Mouse (Mus musculus): ENCODE measurements around the gene Triobp.

The Triobp gene

GRCm38 (mm10) chr15:78947657-78948056 lies at the start of gene Triobp:
Gene Triobp, plus strand, starts transcription at chr15:78947724.
- DNase-seq (ENCODE audit: low read depth, low spot score) = peak; percentile 82

GRCm38 (mm10) chr15:78898507-78899001 lies 49.0 kb upstream of the Triobp start:
- DNase-seq (ENCODE audit: low read depth, low spot score) = no peak

GRCm38 (mm10) chr15:78899409-78899739 lies 48.1 kb upstream of the Triobp start, which contains the start of gene Gm49510:
Gene Gm49510, plus strand, starts transcription at chr15:78899667.
- DNase-seq (ENCODE audit: low read depth, low spot score) = no peak

- peak; percentile 74 for DNase-seq (ENCODE audit: low read depth, low spot score)
Measured at GRCm38 (mm10) chr15:78899740-78900584, 47.6 kb upstream of the Triobp start, which contains the start of gene Sh3bp1. Gene Sh3bp1, plus strand, starts transcription at chr15:78899768.

GRCm38 (mm10) chr15:78900585-78901421 lies 46.7 kb upstream of the Triobp start:
- no peak for DNase-seq (ENCODE audit: low read depth, low spot score)

- DNase-seq (ENCODE audit: low read depth, low spot score) = peak; percentile 50
Measured at GRCm38 (mm10) chr15:78901422-78901789, 46.1 kb upstream of the Triobp start.

GRCm38 (mm10) chr15:78903243-78903642 lies 44.3 kb upstream of the Triobp start:
- DNase-seq (ENCODE audit: low read depth, low spot score) = peak; percentile 84

GRCm38 (mm10) chr15:78908399-78908798 lies 39.1 kb upstream of the Triobp start:
- DNase-seq (ENCODE audit: low read depth, low spot score) = peak; percentile 57

GRCm38 (mm10) chr15:78908982-78909381 lies 38.5 kb upstream of the Triobp start:
- DNase-seq (ENCODE audit: low read depth, low spot score) = peak; percentile 49

GRCm38 (mm10) chr15:78912040-78912439 lies 35.5 kb upstream of the Triobp start:
- DNase-seq (ENCODE audit: low read depth, low spot score) = peak; percentile 61

- peak; percentile 99 for DNase-seq (ENCODE audit: low read depth, low spot score)
Measured at GRCm38 (mm10) chr15:78913632-78914090, 33.9 kb upstream of the Triobp start, which contains the start of gene Pdxp. Gene Pdxp, plus strand, starts transcription at chr15:78913919.

- peak; percentile 79 for DNase-seq (ENCODE audit: low read depth, low spot score)
Measured at GRCm38 (mm10) chr15:78914091-78914822, 33.3 kb upstream of the Triobp start.

GRCm38 (mm10) chr15:78914823-78915659 lies 32.5 kb upstream of the Triobp start:
- no peak for DNase-seq (ENCODE audit: low read depth, low spot score)

- peak; percentile 91 for DNase-seq (ENCODE audit: low read depth, low spot score)
Measured at GRCm38 (mm10) chr15:78915660-78916017, 31.9 kb upstream of the Triobp start.

- DNase-seq (ENCODE audit: low read depth, low spot score) = no peak
Measured at GRCm38 (mm10) chr15:78916052-78916826, 31.3 kb upstream of the Triobp start.

- no peak for DNase-seq (ENCODE audit: low read depth, low spot score)
Measured at GRCm38 (mm10) chr15:78918126-78918525, 29.4 kb upstream of the Triobp start.

- no peak for DNase-seq (ENCODE audit: low read depth, low spot score)
Measured at GRCm38 (mm10) chr15:78919914-78920313, 27.6 kb upstream of the Triobp start.

GRCm38 (mm10) chr15:78922700-78923099 lies 24.8 kb upstream of the Triobp start:
- DNase-seq (ENCODE audit: low read depth, low spot score) = no peak

GRCm38 (mm10) chr15:78923585-78923984 lies 23.9 kb upstream of the Triobp start:
- no peak for DNase-seq (ENCODE audit: low read depth, low spot score)

- peak; percentile 26 for DNase-seq (ENCODE audit: low read depth, low spot score)
Measured at GRCm38 (mm10) chr15:78925129-78925528, 22.4 kb upstream of the Triobp start.

Data from R1 (cell line).